Mouse (Mus musculus): ENCODE measurements at regions not wholly inside any gene's neighbourhood (a gene's known extent, or its start where the extent isn't known, plus 50 kb on each side); places are given as distances from the start of the nearest gene placed in this dataset.

GRCm38 (mm10) chr9:61703301-61703700, 211.0 kb downstream of the Rplp1 start:
- no peak for TF ChIP-seq CTCF (IDR thresholded peaks at IDR 0.05; ENCODE audit: borderline replicate concordance, extremely low read depth, insufficient read depth, insufficient read length)
- no peak for TF ChIP-seq POLR2A (IDR thresholded peaks at IDR 0.05; ENCODE audit: borderline replicate concordance, extremely low read depth, insufficient read depth, insufficient read length, poor library complexity, severe bottlenecking)

Measured in brain, embryonic 14.5 days (tissue).